Mouse (Mus musculus) kidney, postnatal 10 days (tissue): Measurements from ENCODE around the gene Cep68.
A peak's percentile ranks its signal among the peaks of the same experiment; 100 is the strongest.
"Not testable (repeated sequence)": the region's sequence is repeated elsewhere in the genome, so short reads cannot be mapped to it uniquely, and the experiment has no call there.

ENCODE experiments used
- DNase-seq: peaks from one replicate; pipeline ENCODE4 v3.0.0; 2021; ENCODE audit warnings: mixed read lengths

The Cep68 gene

GRCm38 (mm10) chr11:20241311-20241710 lies 7.9 kb downstream of the Cep68 start:
- no peak for DNase-seq

- DNase-seq = no peak
These were observed 8.9 kb downstream of the Cep68 start for GRCm38 (mm10) chr11:20240331-20240730.

- peak; percentile 43 for DNase-seq
These were observed 9.9 kb downstream of the Cep68 start for GRCm38 (mm10) chr11:20239279-20239861.

- DNase-seq = no peak
These were observed 11.3 kb downstream of the Cep68 start for GRCm38 (mm10) chr11:20237976-20238375.

GRCm38 (mm10) chr11:20237018-20237417 lies 12.2 kb downstream of the Cep68 start:
- DNase-seq = no peak

GRCm38 (mm10) chr11:20234233-20234632 lies 15.0 kb downstream of the Cep68 start:
- DNase-seq = no peak

GRCm38 (mm10) chr11:20232016-20232755 lies 17.0 kb downstream of the Cep68 start:
- DNase-seq = no peak

- DNase-seq = peak; percentile 64
These were observed 17.9 kb downstream of the Cep68 start for GRCm38 (mm10) chr11:20231128-20231878.

GRCm38 (mm10) chr11:20230286-20230685 lies 18.9 kb downstream of the Cep68 start:
- DNase-seq = no peak

GRCm38 (mm10) chr11:20229311-20229710 lies 19.9 kb downstream of the Cep68 start:
- DNase-seq = no peak

GRCm38 (mm10) chr11:20228666-20229065 lies 20.6 kb downstream of the Cep68 start:
- no peak for DNase-seq

- no peak for DNase-seq
These were observed 23.3 kb downstream of the Cep68 start for GRCm38 (mm10) chr11:20225938-20226337.

GRCm38 (mm10) chr11:20224196-20224595 lies 25.0 kb downstream of the Cep68 start:
- DNase-seq = no peak

GRCm38 (mm10) chr11:20221671-20222070 lies 27.6 kb downstream of the Cep68 start:
- DNase-seq = not testable (repeated sequence)

- no peak for DNase-seq
These were observed 32.0 kb downstream of the Cep68 start for GRCm38 (mm10) chr11:20217227-20217626.

- DNase-seq = no peak
These were observed 32.8 kb downstream of the Cep68 start for GRCm38 (mm10) chr11:20216415-20216814.

- peak; percentile 42 for DNase-seq
These were observed 34.5 kb downstream of the Cep68 start for GRCm38 (mm10) chr11:20214779-20215178.

GRCm38 (mm10) chr11:20211838-20212237 lies 37.4 kb downstream of the Cep68 start:
- DNase-seq = no peak

- DNase-seq = no peak
These were observed 41.6 kb downstream of the Cep68 start for GRCm38 (mm10) chr11:20207589-20207988.

GRCm38 (mm10) chr11:20206626-20207223 lies 42.5 kb downstream of the Cep68 start:
- no peak for DNase-seq

GRCm38 (mm10) chr11:20205538-20205937 lies 43.7 kb downstream of the Cep68 start:
- DNase-seq = no peak

- DNase-seq = no peak
These were observed 44.3 kb downstream of the Cep68 start for GRCm38 (mm10) chr11:20204870-20205446.

- DNase-seq = no peak
These were observed 44.9 kb downstream of the Cep68 start for GRCm38 (mm10) chr11:20204321-20204720.
